Mouse (Mus musculus) ovary, adult 10 weeks (tissue): ENCODE measurements around the gene Olfr384. TPM values are rescaled to one million over a fixed set of nuclear protein-coding genes. Genes with fewer than 3 reads are reported as not detected.

Source experiments
- polyA plus RNA-seq: library from polyadenylated mRNA; stranded (reverse); fragments of 350-450 nt; fragmentation: Illumina TruSeq; extraction: RNeasy Lipid Tissue Mini Kit (QIAGEN cat#74804); gene quantifications from one replicate; pipeline ENCODE4 v1.2.3, GENCODE M21; 2014

Gene Olfr384
- not detected for polyA plus RNA-seq

DNA sequence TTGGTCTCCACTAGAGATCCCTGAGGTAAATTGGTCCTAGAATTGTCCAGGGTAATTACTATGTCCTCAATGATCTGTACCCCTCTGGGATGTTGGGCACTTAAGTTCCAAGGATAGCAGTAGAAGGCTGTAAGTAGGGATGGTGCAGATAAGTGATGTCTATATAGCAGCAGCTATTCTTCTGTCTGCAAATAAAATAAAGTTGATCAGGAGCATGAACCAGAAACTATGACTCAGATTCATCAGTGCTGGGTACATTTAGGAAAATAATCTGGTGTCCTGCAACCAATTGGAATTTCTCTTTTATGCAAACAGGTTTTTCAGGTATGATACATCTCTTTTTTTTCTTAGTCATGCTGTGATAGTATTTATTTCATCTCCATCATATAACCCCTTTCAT, at the start of gene Olfr384:
Gene Olfr384, plus strand, starts transcription at position 301 of the 400 bp plus-strand sequence.

DNA sequence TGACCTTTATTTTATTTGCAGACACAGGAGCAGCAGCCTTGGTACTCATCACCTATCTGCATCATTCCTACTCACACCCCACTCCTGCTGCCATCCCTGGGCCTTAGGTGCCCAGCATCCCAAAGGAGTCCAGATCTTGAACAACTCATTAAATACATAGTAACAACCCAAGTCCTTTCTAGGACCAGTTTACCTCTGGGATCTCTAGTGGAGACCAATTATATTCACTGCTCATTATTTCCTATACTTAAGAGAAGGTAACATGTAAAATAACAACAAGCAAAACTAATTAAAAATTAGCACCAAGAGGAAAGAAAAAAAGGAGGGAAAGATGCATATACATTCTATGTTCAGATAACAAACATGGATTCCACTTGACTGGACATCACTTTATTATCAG, 5.5 kb upstream of the Olfr384 start, which contains the start of gene Olfr385:
Gene Olfr385, minus strand, starts transcription at position 101 of the 400 bp plus-strand sequence.

Other genes with a start within 250 kb of the Olfr384 start
- gene Olfr20, start 247.8 kb upstream of the Olfr384 start, polyA plus RNA-seq: not detected
- gene Olfr376, start 227.3 kb upstream of the Olfr384 start, polyA plus RNA-seq: not detected
- not detected for gene Olfr1, start 199.0 kb upstream of the Olfr384 start, polyA plus RNA-seq
- not detected for gene Olfr378, start 170.1 kb upstream of the Olfr384 start, polyA plus RNA-seq
- gene Olfr380, start 141.1 kb upstream of the Olfr384 start, polyA plus RNA-seq: not detected
- gene Olfr381, start 107.0 kb upstream of the Olfr384 start, polyA plus RNA-seq: not detected
- not detected for gene Olfr382, start 81.4 kb upstream of the Olfr384 start, polyA plus RNA-seq
- gene Olfr385, start 5.6 kb upstream of the Olfr384 start, polyA plus RNA-seq: not detected
- gene Zfp735, start 90.2 kb downstream of the Olfr384 start, polyA plus RNA-seq: 8.8 TPM
- not detected for gene Olfr389, start 182.1 kb downstream of the Olfr384 start, polyA plus RNA-seq
- gene Olfr390, start 184.4 kb downstream of the Olfr384 start, polyA plus RNA-seq: not detected
- not detected for gene Olfr391-ps, start 204.5 kb downstream of the Olfr384 start, polyA plus RNA-seq
- not detected for gene Olfr392, start 218.5 kb downstream of the Olfr384 start, polyA plus RNA-seq